Mouse (Mus musculus) subcutaneous adipose tissue, adult 2 months (tissue): ENCODE measurements around the gene Clip2. TPM values are rescaled to one million over a fixed set of nuclear protein-coding genes. Genes with fewer than 3 reads are reported as not detected.

Experiments
- polyA plus RNA-seq: library from polyadenylated mRNA; depleted of rRNA; stranded (reverse); fragments of >200 nt; gene quantifications from 2 replicates; pipeline ENCODE4 v1.2.3, GENCODE M21; 2012; ENCODE audit warnings: low replicate concordance; rRNA removed

The Clip2 gene
- 16.7 and 31.3 TPM in 2 replicates for polyA plus RNA-seq

GRCm38 (mm10) chr5:134552110-134552972, at the start of gene Clip2:
Clip2 (minus strand) TSS chr5:134552434.

GRCm38 (mm10) chr5:134581146-134581545, 28.9 kb upstream of the Clip2 start, which contains the start of gene Rfc2:
Rfc2 (plus strand) TSS chr5:134581366.

GRCm38 (mm10) chr5:134560071-134560449, 7.8 kb upstream of the Clip2 start, which contains the start of gene Syna:
Syna (minus strand) TSS chr5:134560171.

GRCm38 (mm10) chr5:134456503-134456962, 95.7 kb downstream of the Clip2 start, which contains the start of gene Gtf2ird1:
Gtf2ird1 (minus strand) TSS chr5:134456716.

Other genes starting within 250 kb of the Clip2 start
- gene Gtf2i, start 237.7 kb downstream of the Clip2 start, polyA plus RNA-seq = 70.2 and 101 TPM in 2 replicates
- gene Gtf2ird1, start 95.7 kb downstream of the Clip2 start, polyA plus RNA-seq = 35.8 and 50.9 TPM in 2 replicates
- gene Syna, start 7.7 kb upstream of the Clip2 start, polyA plus RNA-seq = not detected in 2 replicates
- 38.9 and 85.9 TPM in 2 replicates for gene Rfc2, start 28.9 kb upstream of the Clip2 start, polyA plus RNA-seq
- 6.6 and 13.8 TPM in 2 replicates for gene Lat2, start 62.6 kb upstream of the Clip2 start, polyA plus RNA-seq
- 199 and 292 TPM in 2 replicates for gene Eif4h, start 87.1 kb upstream of the Clip2 start, polyA plus RNA-seq
- gene Limk1, start 136.2 kb upstream of the Clip2 start, polyA plus RNA-seq = 16.5 and 29.6 TPM in 2 replicates
- 185 and 255 TPM in 2 replicates for gene Eln, start 194.9 kb upstream of the Clip2 start, polyA plus RNA-seq